Mouse (Mus musculus) MEL (cell line): ENCODE data around the gene Xylb. TPM values are rescaled to one million over a fixed set of nuclear protein-coding genes. Genes with fewer than 3 reads are reported as not detected.
A peak's percentile ranks its signal among the peaks of the same experiment; 100 is the strongest.

Source experiments
- DNase-seq: peaks from one replicate; pipeline ENCODE4 v3.0.0; 2011; ENCODE audit warnings: low read depth, low spot score
- H3K27ac ChIP-seq: 2 replicates; pipeline ENCODE4 v1.5.1; 2012; ENCODE audit warnings: low read depth, mild to moderate bottlenecking, control low read depth, low read length, moderate library complexity; ENCODE audit not compliant: control insufficient read depth
- H3K27me3 ChIP-seq, 2 experiments: fragments of 150-350 bp in 1 of 2; sonication (generic) in 1 of 2; 2 replicates each; pipeline ENCODE4 v1.6.1; 2012; ENCODE audit warnings: low read length in 2 of 2, mild to moderate bottlenecking in 2 of 2, improper control_type of control experiment in 1 of 2, moderate library complexity in 1 of 2; ENCODE audit not compliant: insufficient read depth in 2 of 2, control insufficient read depth in 1 of 2
- H3K36me3 ChIP-seq, 2 experiments: 2 replicates each; pipeline ENCODE4 v1.6.1; 2012 to 2014; ENCODE audit warnings: low read length in 2 of 2, improper control_type of control experiment in 1 of 2, inconsistent platforms in 1 of 2, mild to moderate bottlenecking in 1 of 2; ENCODE audit not compliant: insufficient read depth in 2 of 2, control insufficient read depth in 1 of 2
- H3K4me1 ChIP-seq, 2 experiments: fragments of 150-350 bp in 1 of 2; sonication (generic) in 1 of 2; 2 replicates each; pipeline ENCODE4 v1.6.1; 2012; ENCODE audit warnings: low read length in 2 of 2, improper control_type of control experiment in 1 of 2, mild to moderate bottlenecking in 1 of 2; ENCODE audit not compliant: insufficient read depth in 2 of 2, control insufficient read depth in 1 of 2
- H3K4me3 ChIP-seq, 2 experiments: fragments of 150-350 bp in 1 of 2; sonication (generic) in 1 of 2; 2 replicates each; pipeline ENCODE4 v1.5.1; 2012; ENCODE audit warnings: low read depth in 2 of 2, low read length in 2 of 2, mild to moderate bottlenecking in 2 of 2, moderate library complexity in 2 of 2, control low read depth in 1 of 2, improper control_type of control experiment in 1 of 2; ENCODE audit not compliant: control insufficient read depth in 1 of 2, insufficient read depth in 1 of 2
- H3K79me2 ChIP-seq: 2 replicates; pipeline ENCODE4 v1.6.1; 2012; ENCODE audit warnings: mild to moderate bottlenecking, low read length, moderate library complexity; ENCODE audit not compliant: control insufficient read depth, poor library complexity, insufficient read depth
- H3K9ac ChIP-seq: 2 replicates; pipeline ENCODE4 v1.6.1; 2012; ENCODE audit warnings: low read depth, mild to moderate bottlenecking, control low read depth, low read length, moderate library complexity; ENCODE audit not compliant: control insufficient read depth, poor library complexity, severe bottlenecking
- H3K9me3 ChIP-seq: fragments of 150-350 bp; sonication (generic); replicated peaks from 2 replicates; pipeline ENCODE4 v1.6.1; 2012; ENCODE audit warnings: mild to moderate bottlenecking, low read length, improper control_type of control experiment, moderate library complexity; ENCODE audit not compliant: insufficient read depth
- BHLHE40 ChIP-seq: IDR thresholded peaks from 2 replicates; pipeline ENCODE4 v1.6.1; 2012; ENCODE audit warnings: low read depth, mild to moderate bottlenecking, inconsistent platforms, low read length, improper control_type of control experiment, borderline replicate concordance
- CHD1 ChIP-seq: IDR thresholded peaks from 2 replicates; pipeline ENCODE4 v1.6.1; 2012; ENCODE audit warnings: low read depth, mild to moderate bottlenecking, inconsistent platforms, low read length, improper control_type of control experiment
- CHD2 ChIP-seq: IDR thresholded peaks from 2 replicates; pipeline ENCODE4 v1.6.1; 2011; ENCODE audit warnings: low read length, improper control_type of control experiment
- ELF1 ChIP-seq: IDR thresholded peaks from 2 replicates; pipeline ENCODE4 v1.6.1; 2014; ENCODE audit warnings: low read depth, mild to moderate bottlenecking, inconsistent platforms, low read length, improper control_type of control experiment, moderate library complexity
- ETS1 ChIP-seq: IDR thresholded peaks from 2 replicates; pipeline ENCODE4 v1.6.1; 2012; ENCODE audit warnings: low read depth, mild to moderate bottlenecking, inconsistent platforms, low read length, improper control_type of control experiment, moderate library complexity
- GATA1 ChIP-seq: IDR thresholded peaks from 2 replicates; pipeline ENCODE4 v1.6.1; 2011; ENCODE audit warnings: low read depth, low read length, improper control_type of control experiment
- HCFC1 ChIP-seq: IDR thresholded peaks from 2 replicates; pipeline ENCODE4 v1.6.1; 2012; ENCODE audit warnings: low read depth, mild to moderate bottlenecking, inconsistent platforms, low read length, improper control_type of control experiment, moderate library complexity
- MAX ChIP-seq: IDR thresholded peaks from 2 replicates; pipeline ENCODE4 v1.6.1; 2011; ENCODE audit warnings: low read length, improper control_type of control experiment
- MYB ChIP-seq: IDR thresholded peaks from 2 replicates; pipeline ENCODE4 v1.6.1; 2011; ENCODE audit warnings: mild to moderate bottlenecking, low read depth, low read length, improper control_type of control experiment
- NELFE ChIP-seq: IDR thresholded peaks from 2 replicates; pipeline ENCODE4 v1.6.1; 2011; ENCODE audit warnings: low read depth, low read length, improper control_type of control experiment
- NRF1 ChIP-seq: IDR thresholded peaks from 2 replicates; pipeline ENCODE4 v1.6.1; 2014; ENCODE audit warnings: low read depth, mild to moderate bottlenecking, inconsistent platforms, low read length, improper control_type of control experiment, moderate library complexity; ENCODE audit not compliant: poor library complexity, insufficient read depth, severe bottlenecking
- POLR2AphosphoS5 ChIP-seq: IDR thresholded peaks from 2 replicates; pipeline ENCODE4 v1.6.1; 2012; ENCODE audit warnings: low read depth, borderline replicate concordance, mild to moderate bottlenecking, inconsistent platforms, low read length, moderate library complexity, mixed read lengths
- RAD21 ChIP-seq: IDR thresholded peaks from 2 replicates; pipeline ENCODE4 v1.6.1; 2011; ENCODE audit warnings: mild to moderate bottlenecking, low read depth, low read length, improper control_type of control experiment
- UBTF ChIP-seq: IDR thresholded peaks from 2 replicates; pipeline ENCODE4 v1.6.1; 2012; ENCODE audit warnings: low read depth, mild to moderate bottlenecking, inconsistent platforms, low read length, improper control_type of control experiment, moderate library complexity, borderline replicate concordance; ENCODE audit not compliant: insufficient read depth
- ZKSCAN1 ChIP-seq: IDR thresholded peaks from 2 replicates; pipeline ENCODE4 v1.6.1; 2012; ENCODE audit warnings: low read depth, mild to moderate bottlenecking, inconsistent platforms, low read length, improper control_type of control experiment, moderate library complexity
- ZMIZ1 ChIP-seq: IDR thresholded peaks from 2 replicates; pipeline ENCODE4 v1.6.1; 2012; ENCODE audit warnings: low read depth, mild to moderate bottlenecking, inconsistent platforms, low read length, improper control_type of control experiment, moderate library complexity
- polyA plus RNA-seq, 2 experiments: library from polyadenylated mRNA; stranded (reverse) in 1 of 2; unstranded in 1 of 2; fragments of >175 nt in 1 of 2; fragments of >200 nt in 1 of 2; gene quantifications; 2 replicates each; pipeline versions ENCODE4 v1.2.1 to v1.2.4; 2012; ENCODE audit warnings: low replicate concordance in 2 of 2, low read depth in 1 of 2; ENCODE audit not compliant: insufficient read length in 2 of 2, insufficient read depth in 1 of 2, missing spikeins in 1 of 2
- total RNA-seq: library from RNA; depleted of rRNA; stranded (reverse); fragments of 300-350 nt; gene quantifications from 2 replicates; pipeline ENCODE4 v1.2.3, GENCODE M21; 2012

Xylb gene
- total and polyA plus RNA-seq, 3 experiments: 3.8 to 12.9 TPM; not detected in 1

- TF ChIP-seq UBTF: no peak
- TF ChIP-seq POLR2AphosphoS5: no peak
Measured at GRCm38 (mm10) chr9:119402253-119403235, 45.4 kb downstream of the Xylb start (continued).

- Histone ChIP-seq H3K27me3 (peaks cover 0 to 1% of the 10 kb centered on the region in 2 experiments; a peak in 1 of 4 replicates), H3K9ac (peak overlapping the region; percentile 67), H3K27ac (no peak overlapping the region), H3K36me3 (no peaks in the 10 kb centered on the region), H3K79me2 (no peaks in the 10 kb centered on the region), H3K4me1 (no peaks in the 10 kb centered on the region), H3K4me3 (peak overlapping the region in 1 of 2 experiments; percentile 53; a peak in 2 of 4 replicates), H3K9me3 (no peaks in the 10 kb centered on the region)
- no peak for TF ChIP-seq ETS1
- TF ChIP-seq BHLHE40: no peak
- no peak for TF ChIP-seq NELFE
- TF ChIP-seq CHD2: no peak
- no peak for TF ChIP-seq HCFC1
- TF ChIP-seq POLR2AphosphoS5: no peak
- no peak for TF ChIP-seq GATA1
- TF ChIP-seq CHD1: no peak
- DNase-seq: no peak
Measured at GRCm38 (mm10) chr9:119403236-119403641, 46.1 kb downstream of the Xylb start.

GRCm38 (mm10) chr9:119404090-119404489 lies 46.9 kb downstream of the Xylb start:
- Histone ChIP-seq H3K4me3 (no peak overlapping the region), H3K27ac (no peak overlapping the region)
- TF ChIP-seq NRF1: no peak
- no peak for TF ChIP-seq BHLHE40
- TF ChIP-seq ZKSCAN1: no peak
- no peak for TF ChIP-seq POLR2AphosphoS5
- TF ChIP-seq MYB: no peak
- TF ChIP-seq ETS1: no peak
- TF ChIP-seq MAX: no peak
- no peak for TF ChIP-seq ELF1
- TF ChIP-seq RAD21: no peak
- no peak for TF ChIP-seq ZMIZ1
- TF ChIP-seq, all 39 proteins: peak for 0
- peaks cover 0 to 1% of the 10 kb centered on the region in 2 experiments; a peak in 1 of 4 replicates for H3K27me3 ChIP-seq
- no peaks in the 10 kb centered on the region for H3K79me2 ChIP-seq
- no peaks in the 10 kb centered on the region for H3K9me3 ChIP-seq
- no peaks in the 10 kb centered on the region for H3K36me3 ChIP-seq
- no peak for DNase-seq
- no peak overlapping the region for H3K9ac ChIP-seq
- H3K4me1 ChIP-seq: no peaks in the 10 kb centered on the region
